Mouse (Mus musculus): ENCODE measurements around the gene B3gntl1. TPM values are rescaled to one million over a fixed set of nuclear protein-coding genes. Genes with fewer than 3 reads are reported as not detected.

The B3gntl1 gene
- polyA plus RNA-seq (2012; rRNA removed): 8.6 and 9.6 TPM in 2 replicates

GRCm38 (mm10) chr11:121672990-121673572 lies at the start of gene B3gntl1:
TSS of gene B3gntl1 (minus strand) at chr11:121673153.

DNA sequence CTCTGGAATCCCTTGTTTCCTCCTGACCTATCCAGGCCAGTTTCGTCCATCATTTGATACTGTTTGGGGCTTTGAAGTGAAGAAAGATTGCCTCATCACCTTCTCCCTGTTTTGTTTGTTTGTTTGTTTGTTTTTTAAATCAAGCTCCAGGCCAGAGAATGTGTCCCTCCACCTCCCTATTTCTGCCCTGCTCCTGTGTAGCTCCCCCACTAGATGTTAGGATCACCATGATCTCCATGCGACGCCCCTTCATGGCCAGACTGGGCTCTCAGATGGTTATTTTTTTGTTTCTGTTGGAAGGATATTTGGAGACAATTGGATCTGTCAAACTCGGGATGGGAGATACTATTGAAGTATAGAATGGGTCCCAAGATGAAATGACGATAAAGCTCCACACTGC lies 28.3 kb upstream of the B3gntl1 start, which contains the start of gene Metrnl:
Gene Metrnl, plus strand, starts transcription at position 301 of the 400 bp plus-strand sequence.

Other genes starting within 250 kb of the B3gntl1 start
- 5.4 and 6.4 TPM in 2 replicates for gene Fn3k, start 238.2 kb downstream of the B3gntl1 start, polyA plus RNA-seq (2012; rRNA removed)
- gene Tbcd, start 221.2 kb downstream of the B3gntl1 start, polyA plus RNA-seq (2012; rRNA removed): 75.9 and 76.6 TPM in 2 replicates
- gene Zfp750, start 153.8 kb downstream of the B3gntl1 start, polyA plus RNA-seq (2012; rRNA removed): 0.04 TPM in 2 replicates
- gene Metrnl, start 28.4 kb upstream of the B3gntl1 start, polyA plus RNA-seq (2012; rRNA removed): 10.5 and 13.4 TPM in 2 replicates
- not detected in 2 replicates for gene Ptchd3, start 157.1 kb upstream of the B3gntl1 start, polyA plus RNA-seq (2012; rRNA removed)